Mouse (Mus musculus): ENCODE results near the gene Chga. TPM values are rescaled to one million over a fixed set of nuclear protein-coding genes. Genes with fewer than 3 reads are reported as not detected.

Gene Chga
- polyA plus RNA-seq, 1 experiment, result 0.12 TPM

DNA sequence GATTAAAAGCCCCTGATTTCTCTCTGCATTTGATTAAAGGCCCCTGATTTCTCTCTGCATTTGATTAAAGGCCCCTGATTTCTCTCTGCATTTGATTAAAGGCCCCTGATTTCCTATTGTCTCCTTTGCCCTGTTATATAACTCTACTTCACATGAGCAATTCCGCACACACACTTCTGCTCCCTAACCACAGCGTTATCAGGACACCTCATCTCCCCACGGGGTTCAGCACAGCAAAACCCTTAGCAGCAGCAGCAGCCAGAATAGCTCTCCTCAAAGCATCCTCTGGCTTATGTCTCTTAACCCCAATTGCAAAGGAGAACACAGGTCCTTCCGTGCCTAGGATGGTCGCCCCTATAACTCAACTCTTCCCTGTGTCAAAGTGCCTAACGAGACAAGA, 50.8 kb downstream of the Chga start:
- H3K27me3 ChIP-seq (ENCODE audit: control insufficient read depth, insufficient read depth, low read length), result no peaks in the 10 kb centered on the region
- H3K4me3 ChIP-seq (ENCODE audit: extremely low read depth, insufficient read depth, insufficient read length), result no peak overlapping the region
- H3K4me1 ChIP-seq (ENCODE audit: control insufficient read depth, insufficient read depth, insufficient read length), result no peaks in the 10 kb centered on the region
- no peak for DNase-seq (ENCODE audit: low read depth in 1 of 2, low spot score in 2 of 2)
- TF ChIP-seq CTCF (IDR thresholded peaks at IDR 0.05; ENCODE audit: extremely low read depth, insufficient read depth, insufficient read length, insufficient replicate concordance) (no peak), POLR2A (IDR thresholded peaks at IDR 0.05; ENCODE audit: low read depth, low read length) (no peak)
- WGBS, result 49% methylated on average over 6 of the region's 6 CpGs
- no peak overlapping the region for H3K27ac ChIP-seq (ENCODE audit: insufficient read depth, low read length)
- H3K36me3 ChIP-seq (ENCODE audit: control insufficient read depth, insufficient read depth, low read length), result peaks cover 9% of the 10 kb centered on the region

DNA sequence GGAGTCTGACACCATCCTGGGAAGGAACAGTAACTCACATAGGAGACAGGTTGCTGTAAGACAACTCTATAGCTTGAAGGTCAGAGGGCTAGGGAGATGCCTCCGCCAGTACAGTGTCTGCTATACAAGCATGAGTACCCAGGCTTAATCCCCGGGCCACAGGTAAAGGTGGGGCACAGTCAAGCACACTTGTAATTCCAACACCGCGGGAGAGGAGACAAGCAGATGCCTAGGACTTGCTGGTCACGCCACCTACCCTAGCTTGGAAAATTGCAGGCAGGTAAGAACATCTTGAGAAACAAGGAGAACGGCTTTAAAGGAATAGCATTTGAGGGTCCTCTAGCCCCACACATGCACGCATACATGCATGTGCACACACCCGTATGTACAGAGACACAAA, 52.3 kb downstream of the Chga start:
- H3K27ac ChIP-seq (ENCODE audit: insufficient read depth, low read length), result no peak overlapping the region
- TF ChIP-seq POLR2A (IDR thresholded peaks at IDR 0.05; ENCODE audit: low read depth, low read length), result no peak
- no peak for TF ChIP-seq CTCF (IDR thresholded peaks at IDR 0.05; ENCODE audit: extremely low read depth, insufficient read depth, insufficient read length, insufficient replicate concordance)
- 94% methylated on average over 8 of the region's 8 CpGs for WGBS
- no peak for DNase-seq (ENCODE audit: low read depth in 1 of 2, low spot score in 2 of 2)
- peaks cover 5% of the 10 kb centered on the region; the same call in 1 of the 2 replicates for H3K4me1 ChIP-seq (ENCODE audit: control insufficient read depth, insufficient read depth, insufficient read length)
- no peak overlapping the region for H3K4me3 ChIP-seq (ENCODE audit: extremely low read depth, insufficient read depth, insufficient read length)
- no peaks in the 10 kb centered on the region for H3K27me3 ChIP-seq (ENCODE audit: control insufficient read depth, insufficient read depth, low read length)
- H3K36me3 ChIP-seq (ENCODE audit: control insufficient read depth, insufficient read depth, low read length), result peaks cover 9% of the 10 kb centered on the region

DNA sequence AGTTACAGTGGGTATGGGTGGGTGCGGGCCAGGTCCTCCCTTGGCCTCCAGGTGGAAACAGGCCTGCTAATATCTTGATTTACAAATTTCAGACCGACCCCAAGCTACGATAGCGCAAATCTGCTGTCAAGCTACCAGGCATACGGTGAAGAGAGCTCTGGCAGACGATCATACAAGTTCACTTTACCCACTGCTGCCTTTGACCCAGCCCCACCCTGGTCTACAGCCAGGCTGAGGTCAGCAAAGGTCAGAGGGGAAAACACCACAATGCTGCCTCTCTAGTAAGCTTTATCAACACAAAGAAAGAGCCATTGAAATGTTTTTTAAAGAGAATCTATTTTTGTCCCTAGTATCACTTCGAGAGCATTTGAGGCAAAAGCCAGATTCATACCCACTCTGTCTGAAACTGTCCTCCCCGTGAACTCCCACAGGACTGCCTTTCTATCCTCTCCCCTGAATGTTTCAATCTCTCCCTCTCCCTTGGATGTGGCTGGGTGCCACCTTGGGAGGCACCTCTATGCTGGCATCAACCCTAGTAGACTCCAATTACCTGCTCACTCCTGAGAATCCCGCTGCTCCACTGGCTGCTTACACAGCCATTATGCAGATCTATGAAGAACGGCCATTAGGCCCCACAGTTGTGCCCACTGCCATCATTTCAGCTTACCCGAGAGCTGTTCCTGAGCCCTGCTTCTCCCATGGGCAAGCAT, 53.2 kb downstream of the Chga start:
- H3K4me3 ChIP-seq (ENCODE audit: extremely low read depth, insufficient read depth, insufficient read length), result no peak overlapping the region
- H3K27ac ChIP-seq (ENCODE audit: insufficient read depth, low read length), result no peak overlapping the region
- no peak for TF ChIP-seq CTCF (IDR thresholded peaks at IDR 0.05; ENCODE audit: extremely low read depth, insufficient read depth, insufficient read length, insufficient replicate concordance)
- no peak for TF ChIP-seq POLR2A (IDR thresholded peaks at IDR 0.05; ENCODE audit: low read depth, low read length)
- 89% methylated on average over 11 of the region's 11 CpGs for WGBS
- H3K4me1 ChIP-seq (ENCODE audit: control insufficient read depth, insufficient read depth, insufficient read length), result peaks cover 7% of the 10 kb centered on the region; the same call in 1 of the 2 replicates
- no peak for DNase-seq (ENCODE audit: low read depth in 1 of 2, low spot score in 2 of 2)
- H3K27me3 ChIP-seq (ENCODE audit: control insufficient read depth, insufficient read depth, low read length), result no peaks in the 10 kb centered on the region
- peaks cover 9% of the 10 kb centered on the region for H3K36me3 ChIP-seq (ENCODE audit: control insufficient read depth, insufficient read depth, low read length)

DNA sequence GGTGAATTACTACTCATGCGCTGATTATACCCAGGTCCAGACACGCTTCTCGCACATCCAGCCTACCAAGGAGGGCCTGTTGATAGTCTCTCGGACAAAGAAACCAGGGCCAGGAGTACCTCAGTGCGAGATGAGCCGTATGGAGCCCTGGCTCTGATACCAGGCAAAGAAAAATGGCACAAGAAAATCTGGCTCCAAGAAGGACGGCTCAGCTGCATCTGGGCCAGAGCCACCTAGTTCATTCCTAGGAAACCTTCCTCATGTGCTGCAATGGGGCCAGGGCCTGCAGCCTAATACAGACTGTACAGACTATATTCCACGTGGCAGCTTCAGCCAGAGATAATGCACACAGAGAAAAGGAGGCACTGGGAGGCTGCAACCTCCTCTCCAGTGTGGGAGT, 56.2 kb downstream of the Chga start:
- WGBS, result 95% methylated on average over 8 of the region's 8 CpGs
- no peak for TF ChIP-seq POLR2A (IDR thresholded peaks at IDR 0.05; ENCODE audit: low read depth, low read length)
- no peak for TF ChIP-seq CTCF (IDR thresholded peaks at IDR 0.05; ENCODE audit: extremely low read depth, insufficient read depth, insufficient read length, insufficient replicate concordance)
- DNase-seq (ENCODE audit: low read depth in 1 of 2, low spot score in 2 of 2), result no peak

DNA sequence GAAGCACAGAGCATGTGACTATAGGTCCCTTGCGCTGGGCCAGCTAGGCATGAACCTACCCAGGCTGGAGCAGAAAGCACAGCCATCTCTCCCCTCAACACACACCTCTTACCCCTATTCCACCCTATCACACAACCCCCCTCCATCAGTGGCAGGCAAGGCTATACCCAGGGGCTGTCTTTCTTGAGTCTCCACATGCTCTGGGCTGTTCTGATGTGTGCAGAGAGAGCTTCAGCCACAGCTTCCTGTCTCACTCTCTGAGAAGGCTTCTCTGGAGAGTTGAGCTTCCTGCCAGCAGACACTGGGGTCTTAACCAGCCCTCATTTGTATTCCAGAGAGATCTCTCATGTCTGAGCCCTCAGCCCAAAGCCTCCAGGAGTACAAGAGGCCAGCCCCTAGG, 57.7 kb downstream of the Chga start:
- DNase-seq (ENCODE audit: low read depth in 1 of 2, low spot score in 2 of 2), result peak in 1 of 2 experiments; percentile 27
- 37% methylated on average over 1 of the region's 1 CpGs for WGBS
- TF ChIP-seq CTCF (IDR thresholded peaks at IDR 0.05; ENCODE audit: extremely low read depth, insufficient read depth, insufficient read length, insufficient replicate concordance) (no peak), POLR2A (IDR thresholded peaks at IDR 0.05; ENCODE audit: low read depth, low read length) (no peak)
- Histone ChIP-seq H3K4me3 (ENCODE audit: extremely low read depth, insufficient read depth, insufficient read length) (no peak overlapping the region), H3K27me3 (ENCODE audit: control insufficient read depth, insufficient read depth, low read length) (no peaks in the 10 kb centered on the region), H3K27ac (ENCODE audit: insufficient read depth, low read length) (peak overlapping the region; percentile 59), H3K4me1 (ENCODE audit: control insufficient read depth, insufficient read depth, insufficient read length) (peaks cover 11% of the 10 kb centered on the region; the same call in 1 of the 2 replicates), H3K36me3 (ENCODE audit: control insufficient read depth, insufficient read depth, low read length) (no peaks in the 10 kb centered on the region)

More for the DNA sequence above, 56.2 kb downstream of the Chga start:
- H3K36me3 ChIP-seq (ENCODE audit: control insufficient read depth, insufficient read depth, low read length), result no peaks in the 10 kb centered on the region
- no peak overlapping the region for H3K27ac ChIP-seq (ENCODE audit: insufficient read depth, low read length)
- H3K4me3 ChIP-seq (ENCODE audit: extremely low read depth, insufficient read depth, insufficient read length), result no peak overlapping the region
- no peaks in the 10 kb centered on the region for H3K27me3 ChIP-seq (ENCODE audit: control insufficient read depth, insufficient read depth, low read length)
- peaks cover 11% of the 10 kb centered on the region; the same call in 1 of the 2 replicates for H3K4me1 ChIP-seq (ENCODE audit: control insufficient read depth, insufficient read depth, insufficient read length)

DNA sequence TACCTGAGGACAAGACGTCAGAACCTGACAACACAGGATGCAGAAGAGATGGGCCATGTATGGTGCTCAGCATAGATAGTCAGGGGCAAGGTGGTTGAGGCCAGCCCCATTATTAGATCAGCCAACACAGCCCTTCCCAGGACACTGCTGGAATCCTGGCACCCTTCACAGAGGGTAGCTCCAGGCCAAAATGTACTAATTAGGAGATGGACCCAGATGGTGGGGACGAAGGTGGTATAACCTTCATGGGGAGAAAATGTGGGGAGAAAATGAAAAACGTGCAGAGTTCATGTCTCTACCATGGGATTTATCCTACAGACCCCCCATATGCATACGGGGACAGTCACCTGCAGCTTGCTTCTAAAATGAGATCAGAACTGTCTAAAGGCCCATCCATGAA, 58.6 kb downstream of the Chga start:
- no peak for DNase-seq (ENCODE audit: low read depth in 1 of 2, low spot score in 2 of 2)
- Histone ChIP-seq H3K4me1 (ENCODE audit: control insufficient read depth, insufficient read depth, insufficient read length) (peaks cover 11% of the 10 kb centered on the region; the same call in 1 of the 2 replicates), H3K27me3 (ENCODE audit: control insufficient read depth, insufficient read depth, low read length) (no peaks in the 10 kb centered on the region), H3K27ac (ENCODE audit: insufficient read depth, low read length) (no peak overlapping the region), H3K36me3 (ENCODE audit: control insufficient read depth, insufficient read depth, low read length) (no peaks in the 10 kb centered on the region), H3K4me3 (ENCODE audit: extremely low read depth, insufficient read depth, insufficient read length) (no peak overlapping the region)
- TF ChIP-seq CTCF (IDR thresholded peaks at IDR 0.05; ENCODE audit: extremely low read depth, insufficient read depth, insufficient read length, insufficient replicate concordance), result no peak
- no peak for TF ChIP-seq POLR2A (IDR thresholded peaks at IDR 0.05; ENCODE audit: low read depth, low read length)
- 85% methylated on average over 4 of the region's 4 CpGs for whole genome bisulfite sequencing

Other genes with a start within 250 kb of the Chga start
- 111 and 132 TPM in 2 replicates for gene Lgmn, start 115.2 kb upstream of the Chga start, polyA plus RNA-seq (2012; rRNA removed)
- 6.9 and 9.3 TPM in 2 replicates for gene Golga5, start 85.8 kb upstream of the Chga start, polyA plus RNA-seq (2012; rRNA removed)
- gene Itpk1, start 150.0 kb downstream of the Chga start, polyA plus RNA-seq (2012; rRNA removed), result 21.1 and 22.2 TPM in 2 replicates
- gene Moap1, start 188.7 kb downstream of the Chga start, polyA plus RNA-seq (2012; rRNA removed), result 0.32 and 0.40 TPM in 2 replicates
- 1.8 and 2.6 TPM in 2 replicates for gene Tmem251, start 188.8 kb downstream of the Chga start, polyA plus RNA-seq (2012; rRNA removed)
- not detected in 2 replicates for gene Gm28051, start 202.8 kb downstream of the Chga start, polyA plus RNA-seq (2012; rRNA removed)
- gene Gon7, start 202.8 kb downstream of the Chga start, polyA plus RNA-seq (2012; rRNA removed), result 11.3 and 13.7 TPM in 2 replicates
- gene Ubr7, start 203.0 kb downstream of the Chga start, polyA plus RNA-seq (2012; rRNA removed), result 9.3 and 10.3 TPM in 2 replicates
- gene Gm20604, start 203.7 kb downstream of the Chga start, polyA plus RNA-seq (2012; rRNA removed), result 0.86 and 0.93 TPM in 2 replicates